Mouse (Mus musculus) CH12.LX (cell line): ENCODE data around the gene Wbp1l. TPM values are rescaled to one million over a fixed set of nuclear protein-coding genes. Genes with fewer than 3 reads are reported as not detected.

Experiments used
- DNase-seq: peaks from one replicate; pipeline ENCODE4 v3.0.0-alpha.2; 2013; ENCODE audit errors: extremely low read depth
- H3K27ac ChIP-seq: 2 replicates; pipeline ENCODE4 v1.5.1; 2012; ENCODE audit warnings: low read depth, mild to moderate bottlenecking, control low read depth, moderate library complexity; ENCODE audit not compliant: insufficient read depth
- H3K27me3 ChIP-seq: replicated peaks from 2 replicates; pipeline ENCODE3; 2012; ENCODE audit warnings: inconsistent platforms
- H3K36me3 ChIP-seq, 2 experiments: replicated peaks in 1 of 2; 2 replicates each; pipeline versions ENCODE3 to v1.6.1; 2012; ENCODE audit warnings: inconsistent platforms in 1 of 2, low read length in 1 of 2, mild to moderate bottlenecking in 1 of 2, mixed read lengths in 1 of 2, moderate library complexity in 1 of 2; ENCODE audit not compliant: control insufficient read depth in 1 of 2, insufficient read depth in 1 of 2
- H3K4me1 ChIP-seq, 2 experiments: 2 replicates each; pipeline ENCODE4 v1.6.1; 2012; ENCODE audit warnings: inconsistent platforms in 1 of 2, moderate library complexity in 1 of 2; ENCODE audit not compliant: insufficient read depth in 2 of 2, control insufficient read depth in 1 of 2
- H3K4me2 ChIP-seq: 2 replicates; pipeline ENCODE4 v1.6.1; 2012; ENCODE audit warnings: low read depth, mild to moderate bottlenecking, control low read depth; ENCODE audit not compliant: poor library complexity, insufficient read depth, severe bottlenecking
- H3K4me3 ChIP-seq, 3 experiments: fragments of 150-350 bp in 1 of 3; sonication (generic) in 1 of 3; replicated peaks in 1 of 3; 2 replicates each; pipeline versions ENCODE3 to v1.5.1; 2011 to 2012; ENCODE audit warnings: low read depth in 2 of 3, low read length in 2 of 3, mild to moderate bottlenecking in 2 of 3, moderate library complexity in 2 of 3, control low read depth in 1 of 3, improper control_type of control experiment in 1 of 3, inconsistent platforms in 1 of 3, mixed read lengths in 1 of 3; ENCODE audit not compliant: poor library complexity in 1 of 3
- H3K79me2 ChIP-seq: replicated peaks from 2 replicates; pipeline ENCODE4 v1.6.1; 2012; ENCODE audit warnings: mild to moderate bottlenecking, moderate library complexity; ENCODE audit not compliant: control insufficient read depth, poor library complexity, insufficient read depth, severe bottlenecking; ENCODE audit errors: extremely low read depth
- H3K9ac ChIP-seq: 2 replicates; pipeline ENCODE4 v1.6.1; 2012; ENCODE audit warnings: low read depth, mild to moderate bottlenecking, control low read depth, moderate library complexity; ENCODE audit not compliant: insufficient read depth
- H3K9me3 ChIP-seq: replicated peaks from 2 replicates; pipeline ENCODE3; 2012; ENCODE audit warnings: low read length, inconsistent platforms, mixed read lengths
- BHLHE40 ChIP-seq: IDR thresholded peaks from 2 replicates; pipeline ENCODE4 v1.6.1; 2011; ENCODE audit warnings: mild to moderate bottlenecking, low read depth, low read length, improper control_type of control experiment
- CHD1 ChIP-seq: IDR thresholded peaks from 2 replicates; pipeline ENCODE4 v1.6.1; 2012; ENCODE audit warnings: low read depth, low read length, improper control_type of control experiment, inconsistent platforms
- CHD2 ChIP-seq: IDR thresholded peaks from 2 replicates; pipeline ENCODE4 v1.6.1; 2011; ENCODE audit warnings: low read length, improper control_type of control experiment
- CTCF ChIP-seq, 2 experiments: IDR thresholded peaks in 1 of 2; conservative IDR thresholded peaks in 1 of 2; 2 replicates each; pipeline ENCODE4 v1.5.1; 2011 to 2012; ENCODE audit warnings: low read depth in 2 of 2, low read length in 2 of 2, improper control_type of control experiment in 1 of 2, inconsistent platforms in 1 of 2, mild to moderate bottlenecking in 1 of 2, moderate library complexity in 1 of 2
- E2F4 ChIP-seq: IDR thresholded peaks from 2 replicates; pipeline ENCODE4 v1.6.1; 2011; ENCODE audit warnings: low read depth, low read length, improper control_type of control experiment; ENCODE audit not compliant: insufficient replicate concordance
- ELF1 ChIP-seq: IDR thresholded peaks from 2 replicates; pipeline ENCODE4 v1.6.1; 2014; ENCODE audit warnings: low read depth, mild to moderate bottlenecking, inconsistent platforms, low read length, improper control_type of control experiment
- EP300 ChIP-seq: IDR thresholded peaks from 2 replicates; pipeline ENCODE4 v1.6.1; 2011; ENCODE audit warnings: low read length, improper control_type of control experiment
- GABPA ChIP-seq: IDR thresholded peaks from 2 replicates; pipeline ENCODE4 v1.6.1; 2012; ENCODE audit warnings: low read depth, low read length, improper control_type of control experiment, inconsistent platforms; ENCODE audit not compliant: insufficient replicate concordance
- IRF4 ChIP-seq: IDR thresholded peaks from 2 replicates; pipeline ENCODE4 v1.6.1; 2014; ENCODE audit warnings: low read depth, mild to moderate bottlenecking, inconsistent platforms, low read length, improper control_type of control experiment
- JUN ChIP-seq: IDR thresholded peaks from 2 replicates; pipeline ENCODE4 v1.6.1; 2011; ENCODE audit warnings: low read depth, mild to moderate bottlenecking, low read length, improper control_type of control experiment, moderate library complexity; ENCODE audit not compliant: insufficient read depth
- JUND ChIP-seq: conservative IDR thresholded peaks from 2 replicates; pipeline ENCODE4 v1.6.1; 2011; ENCODE audit warnings: low read depth, low read length, improper control_type of control experiment
- MAX ChIP-seq: IDR thresholded peaks from 2 replicates; pipeline ENCODE4 v1.6.1; 2011; ENCODE audit warnings: low read length, improper control_type of control experiment
- MEF2A ChIP-seq: IDR thresholded peaks from 2 replicates; pipeline ENCODE4 v1.6.1; 2014; ENCODE audit warnings: low read depth, mild to moderate bottlenecking, inconsistent platforms, low read length, improper control_type of control experiment, borderline replicate concordance
- MXI1 ChIP-seq: IDR thresholded peaks from 2 replicates; pipeline ENCODE4 v1.6.1; 2011; ENCODE audit warnings: mild to moderate bottlenecking, low read depth, low read length, improper control_type of control experiment
- MYC ChIP-seq: IDR thresholded peaks from 2 replicates; pipeline ENCODE4 v1.6.1; 2011; ENCODE audit warnings: low read depth, mild to moderate bottlenecking, improper control_type of control experiment, low read length
- NELFE ChIP-seq: IDR thresholded peaks from 2 replicates; pipeline ENCODE4 v1.6.1; 2011; ENCODE audit warnings: low read depth, low read length, improper control_type of control experiment
- NRF1 ChIP-seq: IDR thresholded peaks from 2 replicates; pipeline ENCODE4 v1.6.1; 2014; ENCODE audit warnings: low read depth, mild to moderate bottlenecking, inconsistent platforms, low read length, improper control_type of control experiment, moderate library complexity
- PAX5 ChIP-seq: IDR thresholded peaks from 2 replicates; pipeline ENCODE4 v1.6.1; 2012; ENCODE audit warnings: low read length, inconsistent platforms, mixed read lengths
- POLR2A ChIP-seq: IDR thresholded peaks from 2 replicates; pipeline ENCODE4 v1.6.1; 2011; ENCODE audit warnings: low read depth, mild to moderate bottlenecking, improper control_type of control experiment, low read length
- POLR2AphosphoS2 ChIP-seq: IDR thresholded peaks from 2 replicates; pipeline ENCODE4 v1.6.1; 2011; ENCODE audit warnings: low read depth, low read length, improper control_type of control experiment
- RAD21 ChIP-seq: IDR thresholded peaks from 2 replicates; pipeline ENCODE4 v1.6.1; 2011; ENCODE audit warnings: low read depth, mild to moderate bottlenecking, low read length, improper control_type of control experiment, moderate library complexity
- TBP ChIP-seq: conservative IDR thresholded peaks from 2 replicates; pipeline ENCODE4 v1.6.1; 2011; ENCODE audit warnings: low read depth, low read length, improper control_type of control experiment
- UBTF ChIP-seq: IDR thresholded peaks from 2 replicates; pipeline ENCODE4 v1.6.1; 2012; ENCODE audit warnings: low read depth, mild to moderate bottlenecking, inconsistent platforms, low read length, improper control_type of control experiment, moderate library complexity
- USF1 ChIP-seq: IDR thresholded peaks from 2 replicates; pipeline ENCODE4 v1.6.1; 2014; ENCODE audit warnings: low read depth, mild to moderate bottlenecking, inconsistent platforms, low read length, improper control_type of control experiment
- ZC3H11A ChIP-seq: IDR thresholded peaks from 2 replicates; pipeline ENCODE4 v1.6.1; 2012; ENCODE audit warnings: low read depth, mild to moderate bottlenecking, inconsistent platforms, low read length, improper control_type of control experiment
- ZKSCAN1 ChIP-seq: IDR thresholded peaks from 2 replicates; pipeline ENCODE4 v1.6.1; 2012; ENCODE audit warnings: low read depth, inconsistent platforms, low read length, improper control_type of control experiment, borderline replicate concordance
- ZMIZ1 ChIP-seq: IDR thresholded peaks from 2 replicates; pipeline ENCODE4 v1.6.1; 2012; ENCODE audit warnings: low read depth, mild to moderate bottlenecking, inconsistent platforms, low read length, improper control_type of control experiment
- ZNF384 ChIP-seq: IDR thresholded peaks from 2 replicates; pipeline ENCODE4 v1.6.1; 2012; ENCODE audit warnings: low read depth, low read length, improper control_type of control experiment, inconsistent platforms
- dilution Hi-C: fragments of 300-500 bp; cut with MboI; formaldehyde crosslinking; loops from 2 replicates; pipeline ENCODE4 v1.14.3; 2020; ENCODE audit warnings: low sequenced_read_pairs; ENCODE audit not compliant: extremely low pct_unique_long_range_greater_than_20kb, extremely low pct_ligation_motif_present
- in situ Hi-C: fragments of 300-500 bp; cut with MboI; formaldehyde crosslinking; loops from 3 replicates; pipeline ENCODE4 v1.14.3; 2019; ENCODE audit warnings: low sequenced_read_pairs, low pct_ligation_motif_present, low pct_unique_long_range_greater_than_20kb, mixed read lengths
- polyA plus RNA-seq: library from polyadenylated mRNA; unstranded; fragments of >175 nt; gene quantifications from 2 replicates; pipeline ENCODE4 v1.2.1, GENCODE M21; 2012; ENCODE audit warnings: low read depth; ENCODE audit not compliant: insufficient read length
- total RNA-seq, 2 experiments: library from RNA; depleted of rRNA; stranded (reverse); fragments of 300-350 nt in 1 of 2; fragments of >200 nt in 1 of 2; gene quantifications; 2 replicates each; pipeline ENCODE4 v1.2.3; 2012 to 2014

The Wbp1l gene
- total and polyA plus RNA-seq, 3 experiments, result 11.6 to 23.5 (median 17.4) TPM

DNA sequence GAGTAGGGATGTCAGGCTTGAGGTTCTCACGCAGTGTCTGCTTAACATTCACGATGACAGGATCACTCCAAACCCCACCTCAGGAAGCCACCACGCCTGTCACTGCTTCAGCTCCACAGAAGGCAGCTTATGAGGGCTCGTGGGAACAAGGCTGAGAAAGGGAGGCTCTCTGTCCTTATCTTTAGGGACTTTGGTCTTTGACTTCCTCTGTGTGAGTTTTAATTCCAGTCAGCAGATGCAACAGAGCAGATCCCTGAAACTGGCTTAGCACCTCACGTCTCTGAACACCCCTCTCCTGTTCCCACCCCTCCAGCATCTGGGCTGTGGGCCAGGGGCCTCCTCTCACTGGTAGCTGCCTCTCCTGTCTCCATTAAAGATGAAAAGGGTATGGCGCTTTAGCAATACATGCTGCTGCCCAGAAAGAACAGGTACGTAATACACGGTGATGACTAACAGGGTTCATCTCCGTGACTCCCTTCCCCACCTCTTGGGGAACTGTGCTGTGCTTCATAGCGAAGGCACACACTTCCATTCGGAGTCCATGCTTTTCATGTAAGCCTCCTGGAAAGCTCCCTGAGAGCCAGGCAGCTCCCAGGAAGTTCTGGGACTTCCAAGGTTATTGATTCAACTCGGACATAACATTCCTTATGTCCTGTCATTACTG, 81.0 kb downstream of the Wbp1l start:
- TF ChIP-seq JUND (no peak), MYC (no peak), MXI1 (no peak), RAD21 (no peak), POLR2A (no peak), ZKSCAN1 (no peak), CHD1 (no peak), USF1 (no peak), CHD2 (no peak), ZC3H11A (no peak), BHLHE40 (no peak)
- H3K36me3 ChIP-seq, result no peaks in the 10 kb centered on the region
- peaks cover 0 to 4% of the 10 kb centered on the region in 2 experiments; a peak in 1 of 4 replicates for H3K4me1 ChIP-seq
- no peaks in the 10 kb centered on the region for H3K9me3 ChIP-seq
- H3K27me3 ChIP-seq, result peaks cover 2% of the 10 kb centered on the region
- H3K79me2 ChIP-seq, result no peaks in the 10 kb centered on the region
- H3K4me3 ChIP-seq, result no peak overlapping the region
- no peak overlapping the region for H3K4me2 ChIP-seq
- in situ Hi-C loops, result loop anchor here (10.0 kb wide), 2 partner anchors 195 to 315 kb away; no protein-coding TSS in a partner anchor
- no peak for DNase-seq
- H3K9ac ChIP-seq, result no peak overlapping the region
- dilution Hi-C loops, result no loop called here
- no peak overlapping the region for H3K27ac ChIP-seq

DNA sequence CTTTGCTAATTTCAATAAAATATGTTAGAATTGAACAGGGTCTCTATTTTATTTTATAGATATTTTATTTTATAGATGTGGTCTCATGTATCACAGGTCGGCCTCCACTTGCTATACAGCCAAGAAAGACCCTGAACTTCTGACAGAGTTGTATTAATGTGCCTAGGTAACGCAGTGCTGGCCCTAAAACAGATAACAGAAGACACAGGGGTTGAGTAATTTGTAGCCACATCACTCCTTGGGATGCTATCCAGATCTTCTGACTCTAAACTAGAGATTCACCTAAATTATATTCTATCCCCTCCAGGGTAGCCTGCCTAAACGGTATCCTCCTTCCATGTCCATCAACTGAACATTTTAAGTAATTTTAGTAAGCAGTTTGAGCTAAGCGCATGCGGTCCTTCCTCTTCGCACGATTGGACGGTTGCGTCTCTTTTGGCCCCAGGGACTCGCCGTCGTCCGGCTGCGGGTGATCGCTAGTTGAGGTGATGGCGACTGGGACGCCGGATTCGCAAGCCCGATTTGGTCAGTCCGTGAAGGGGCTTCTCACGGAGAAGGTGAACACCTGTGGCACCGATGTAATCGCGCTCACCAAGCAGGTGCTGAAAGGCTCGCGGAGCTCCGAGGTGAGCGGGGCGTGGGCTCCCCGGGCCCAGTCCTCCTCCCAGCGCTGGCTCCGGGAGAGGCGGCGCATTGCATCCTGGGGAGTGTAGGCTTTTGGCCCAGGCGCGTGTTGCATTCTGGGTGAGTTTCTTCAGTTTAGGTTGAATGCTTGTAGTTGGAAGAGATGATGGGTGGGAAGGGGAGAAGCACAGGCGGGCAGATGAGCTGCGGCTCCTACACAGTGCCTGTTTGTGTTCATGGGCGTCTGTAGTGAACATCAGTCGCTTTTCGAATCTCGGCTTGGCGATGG, 90.8 kb downstream of the Wbp1l start, which contains the start of gene Borcs7:
Gene Borcs7 (plus strand): TSS at position 447 of the 913 bp plus-strand sequence.
- H3K4me3 ChIP-seq, result peak within 1 kb of the TSS; percentile 65 to 73 (median 72)
- H3K27me3 ChIP-seq, result no peaks in the 10 kb centered on the region
- dilution Hi-C loops, result no loop called here
- in situ Hi-C loops, result no loop called here
- no peaks in the 10 kb centered on the region for H3K79me2 ChIP-seq
- H3K9me3 ChIP-seq, result no peaks in the 10 kb centered on the region
- DNase-seq, result peak; percentile 86
- H3K27ac ChIP-seq, result peak within 1 kb of the TSS; percentile 55; the same call in 1 of the 2 replicates
- H3K36me3 ChIP-seq, result peaks cover 0 to 22% of the 10 kb centered on the region in 2 experiments
- H3K9ac ChIP-seq, result peak within 1 kb of the TSS; percentile 77
- peak within 1 kb of the TSS; percentile 94 for H3K4me2 ChIP-seq
- peaks cover 2 to 21% of the 10 kb centered on the region in 2 experiments; a peak in 2 of 4 replicates for H3K4me1 ChIP-seq
- no peak for TF ChIP-seq CTCF (conservative IDR thresholded peaks at IDR 0.05 in 1 of 2, IDR thresholded peaks at IDR 0.05 in 1 of 2; ENCODE audit: low read depth in 2 of 2, low read length in 2 of 2)
- TF ChIP-seq MEF2A, result peak; percentile 43; the same call in 1 of the 2 replicates
- no peak; the same call in 1 of the 2 replicates for TF ChIP-seq UBTF
- peak; percentile 88 for TF ChIP-seq NELFE
- TF ChIP-seq ZC3H11A, result no peak
- no peak for TF ChIP-seq E2F4
- TF ChIP-seq ZNF384, result no peak
- TF ChIP-seq IRF4, result peak; percentile 62; the same call in 1 of the 2 replicates
- TF ChIP-seq POLR2A, result peak; percentile 92
- TF ChIP-seq TBP, result peak; percentile 65; the same call in 1 of the 2 replicates
- TF ChIP-seq MYC, result peak; percentile 76
- no peak for TF ChIP-seq GABPA
- no peak for TF ChIP-seq RAD21
- no peak for TF ChIP-seq PAX5
- no peak for TF ChIP-seq EP300
- TF ChIP-seq USF1, result no peak
- peak; percentile 85 for TF ChIP-seq ELF1
- TF ChIP-seq POLR2AphosphoS2, result peak; percentile 90
- no peak for TF ChIP-seq CHD1
- TF ChIP-seq JUN, result no peak
- TF ChIP-seq MAX, result peak; percentile 82
- TF ChIP-seq MXI1, result peak; percentile 76; the same call in 1 of the 2 replicates
- TF ChIP-seq NRF1, result peak; percentile 73
- TF ChIP-seq ZMIZ1, result peak; percentile 84
- TF ChIP-seq ZKSCAN1, result no peak
